Mouse (Mus musculus): ENCODE measurements around the gene Gm14226. TPM values are rescaled to one million over a fixed set of nuclear protein-coding genes. Genes with fewer than 3 reads are reported as not detected.
"Not testable (repeated sequence)": the region's sequence is repeated elsewhere in the genome, so short reads cannot be mapped to it uniquely, and the experiment has no call there.

The Gm14226 gene
- total RNA-seq, 2 experiments from 2014 or later: 0.26 TPM

- DNase-seq (ENCODE audit: low spot score in 2 of 2): no peak
Measured at GRCm38 (mm10) chr2:155047452-155048178, 29.5 kb downstream of the Gm14226 start.

- DNase-seq (ENCODE audit: low spot score in 2 of 2): no peak
Measured at GRCm38 (mm10) chr2:155050108-155050503, 32.0 kb downstream of the Gm14226 start.

GRCm38 (mm10) chr2:155050504-155051236, 32.6 kb downstream of the Gm14226 start:
- DNase-seq (ENCODE audit: low spot score in 2 of 2): peak; percentile 93

GRCm38 (mm10) chr2:155051622-155052351, 33.7 kb downstream of the Gm14226 start:
- no peak for DNase-seq (ENCODE audit: low spot score in 2 of 2)

GRCm38 (mm10) chr2:155052681-155053080, 34.6 kb downstream of the Gm14226 start:
- no peak for DNase-seq (ENCODE audit: low spot score in 2 of 2)

GRCm38 (mm10) chr2:155053512-155053911, 35.4 kb downstream of the Gm14226 start:
- DNase-seq (ENCODE audit: low spot score in 2 of 2): not testable (repeated sequence)

- DNase-seq (ENCODE audit: low spot score in 2 of 2): no peak
Measured at GRCm38 (mm10) chr2:155054672-155055071, 36.6 kb downstream of the Gm14226 start.

- DNase-seq (ENCODE audit: low spot score in 2 of 2): no peak
Measured at GRCm38 (mm10) chr2:155056076-155056578, 38.1 kb downstream of the Gm14226 start.

- no peak for DNase-seq (ENCODE audit: low spot score in 2 of 2)
Measured at GRCm38 (mm10) chr2:155057361-155057760, 39.3 kb downstream of the Gm14226 start.

- DNase-seq (ENCODE audit: low spot score in 2 of 2): no peak
Measured at GRCm38 (mm10) chr2:155071027-155071426, 53.0 kb downstream of the Gm14226 start.

- no peak for DNase-seq (ENCODE audit: low spot score in 2 of 2)
Measured at GRCm38 (mm10) chr2:155072353-155073145, 54.5 kb downstream of the Gm14226 start.

GRCm38 (mm10) chr2:155073347-155073746, 55.3 kb downstream of the Gm14226 start:
- no peak for DNase-seq (ENCODE audit: low spot score in 2 of 2)

GRCm38 (mm10) chr2:155073978-155074765, 56.1 kb downstream of the Gm14226 start, which contains the start of gene Ahcy:
Ahcy (minus strand) TSS chr2:155074497.
- peak; percentile 84 to 94 for DNase-seq (ENCODE audit: low spot score in 2 of 2)

- peak; percentile 12 to 26 for DNase-seq (ENCODE audit: low spot score in 2 of 2)
Measured at GRCm38 (mm10) chr2:155074766-155075330, 56.8 kb downstream of the Gm14226 start.

- no peak for DNase-seq (ENCODE audit: low spot score in 2 of 2)
Measured at GRCm38 (mm10) chr2:155075649-155076048, 57.6 kb downstream of the Gm14226 start.
